Mouse (Mus musculus) heart, adult 11 months (tissue): ENCODE measurements around the gene Nolc1.
"Not testable (repeated sequence)": the region's sequence is repeated elsewhere in the genome, so short reads cannot be mapped to it uniquely, and the experiment has no call there.

ENCODE experiments used
- DNase-seq: peaks from one replicate; pipeline ENCODE4 v3.0.0; 2022

The Nolc1 gene

GRCm38 (mm10) chr19:46094144-46094543 is 18.5 kb downstream of the Nolc1 start:
- peak; percentile 27 for DNase-seq

GRCm38 (mm10) chr19:46095291-46095690 is 19.6 kb downstream of the Nolc1 start:
- no peak for DNase-seq

- DNase-seq: peak; percentile 65
Measured at GRCm38 (mm10) chr19:46096396-46096795, 20.7 kb downstream of the Nolc1 start.

GRCm38 (mm10) chr19:46099561-46099960 is 23.9 kb downstream of the Nolc1 start:
- DNase-seq: no peak

- peak; percentile 56 for DNase-seq
Measured at GRCm38 (mm10) chr19:46103437-46104186, 27.9 kb downstream of the Nolc1 start.

GRCm38 (mm10) chr19:46104187-46104557 is 28.5 kb downstream of the Nolc1 start:
- peak; percentile 21 for DNase-seq

- peak; percentile 18 for DNase-seq
Measured at GRCm38 (mm10) chr19:46110214-46110613, 34.6 kb downstream of the Nolc1 start.

- DNase-seq: peak; percentile 60
Measured at GRCm38 (mm10) chr19:46110781-46111180, 35.1 kb downstream of the Nolc1 start.

GRCm38 (mm10) chr19:46114617-46115016 is 39.0 kb downstream of the Nolc1 start:
- peak; percentile 45 for DNase-seq

- DNase-seq: no peak
Measured at GRCm38 (mm10) chr19:46119458-46119857, 43.8 kb downstream of the Nolc1 start.

- peak; percentile 76 for DNase-seq
Measured at GRCm38 (mm10) chr19:46120872-46121271, 45.2 kb downstream of the Nolc1 start.

GRCm38 (mm10) chr19:46123876-46124275 is 48.2 kb downstream of the Nolc1 start:
- no peak for DNase-seq

- DNase-seq: no peak
Measured at GRCm38 (mm10) chr19:46124651-46125050, 49.0 kb downstream of the Nolc1 start.

- no peak for DNase-seq
Measured at GRCm38 (mm10) chr19:46126301-46126700, 50.6 kb downstream of the Nolc1 start.

GRCm38 (mm10) chr19:46129737-46130136 is 54.1 kb downstream of the Nolc1 start:
- not testable (repeated sequence) for DNase-seq

- peak; percentile 65 for DNase-seq
Measured at GRCm38 (mm10) chr19:46131283-46131682, 55.6 kb downstream of the Nolc1 start.

- DNase-seq: peak; percentile 96
Measured at GRCm38 (mm10) chr19:46131694-46132525, 56.2 kb downstream of the Nolc1 start, which contains the start of gene Elovl3. Gene Elovl3 (plus strand): TSS chr19:46131897.

GRCm38 (mm10) chr19:46132577-46132976 is 56.9 kb downstream of the Nolc1 start:
- DNase-seq: peak; percentile 72
